Mouse (Mus musculus) large intestine, adult 2 months (tissue): Measurements from ENCODE around the gene Ghrhr. TPM values are rescaled to one million over a fixed set of nuclear protein-coding genes. Genes with fewer than 3 reads are reported as not detected.

Experiments used
- DNase-seq: peaks from one replicate; pipeline ENCODE4 v3.0.0-alpha.2; 2012; ENCODE audit warnings: low read depth, low spot score
- WGBS: fragments of 180-500 bp; shearing (Covaris S2); methylation state at CpG from one replicate; pipeline ENCODE4 v1.1.7; 2018; 5-methylcytosine and 5-hydroxymethylcytosine counted together
- polyA plus RNA-seq: library from polyadenylated mRNA; depleted of rRNA; stranded (reverse); fragments of >200 nt; gene quantifications from 2 replicates; pipeline ENCODE4 v1.2.3, GENCODE M21; 2012; rRNA removed

Ghrhr gene
- polyA plus RNA-seq, 1 experiment: 0.19 TPM

GRCm38 (mm10) chr6:55420869-55421361 is 44.8 kb downstream of the Ghrhr start:
- WGBS: 70% methylated on average over 1 of the region's 1 CpGs
- DNase-seq: no peak

DNA sequence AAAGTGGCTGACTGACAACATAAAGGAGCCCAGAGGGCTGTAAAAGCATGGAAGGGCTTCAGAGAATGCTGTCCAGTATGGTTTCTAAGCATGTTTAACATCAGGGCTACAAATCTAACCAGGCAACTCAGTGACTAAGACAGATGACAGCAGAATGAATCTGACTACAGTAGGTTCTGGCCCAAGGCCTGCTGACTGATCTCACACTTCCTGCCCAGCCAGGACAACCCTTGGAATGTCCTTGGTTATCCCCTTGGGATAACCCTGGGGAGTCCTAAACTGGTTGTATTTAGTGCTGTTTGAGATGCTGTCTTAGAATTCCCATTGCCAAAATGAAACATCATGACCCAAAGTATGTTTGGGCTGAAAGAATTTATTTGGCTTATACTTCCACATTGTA is 56.0 kb downstream of the Ghrhr start:
- DNase-seq: no peak

DNA sequence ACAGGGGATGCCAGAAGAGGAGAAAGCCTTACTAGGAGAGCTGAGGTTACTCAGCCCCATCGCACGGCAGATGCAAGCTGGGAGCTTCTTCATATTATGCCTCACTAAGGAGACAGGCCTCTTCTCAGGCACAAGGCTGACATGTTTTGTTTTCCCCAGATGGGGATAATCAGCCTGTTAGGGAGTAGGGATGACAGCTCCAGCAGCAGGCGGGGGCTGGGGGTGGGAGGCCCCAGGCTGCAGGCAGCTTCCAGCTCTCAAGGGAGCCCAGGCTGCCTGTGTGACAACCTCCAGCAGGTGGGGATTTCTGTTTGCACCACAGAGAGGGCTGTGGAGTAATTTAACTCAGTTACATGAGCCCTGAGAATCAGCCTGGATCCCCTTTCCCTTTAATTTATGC is 58.3 kb downstream of the Ghrhr start:
- DNase-seq: no peak
- 55% methylated on average over 3 of the region's 3 CpGs for WGBS

GRCm38 (mm10) chr6:55435266-55436159 is 59.4 kb downstream of the Ghrhr start:
- no peak for DNase-seq
- WGBS: 63% methylated on average over 8 of the region's 8 CpGs

DNA sequence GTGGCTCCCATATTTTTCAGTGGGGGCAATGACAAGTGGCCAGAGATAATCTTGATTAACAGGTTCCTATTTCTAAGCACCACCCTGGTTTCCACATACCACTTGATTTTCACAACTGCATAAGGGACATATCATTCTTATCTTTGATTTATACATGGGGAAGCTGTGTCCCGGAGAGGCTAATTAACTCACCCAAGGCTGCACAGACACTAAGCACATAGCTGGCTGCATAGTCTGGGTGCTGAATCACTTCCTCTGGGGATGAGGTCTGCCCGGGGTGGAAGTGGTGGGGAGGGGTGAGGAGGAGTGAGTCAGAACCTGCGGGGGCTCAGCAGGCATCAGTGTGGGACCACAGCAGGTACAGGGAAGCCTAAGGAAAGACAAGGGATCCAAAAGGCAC is 61.8 kb downstream of the Ghrhr start:
- no peak for DNase-seq
- 29% methylated on average over 3 of the region's 3 CpGs for WGBS

Other genes starting within 250 kb of the Ghrhr start
- 0.48 and 0.81 TPM in 2 replicates for gene Crhr2, start 243.3 kb upstream of the Ghrhr start, polyA plus RNA-seq
- 0.14 and 0.34 TPM in 2 replicates for gene Inmt, start 201.3 kb upstream of the Ghrhr start, polyA plus RNA-seq
- 1.7 and 2.7 TPM in 2 replicates for gene Mindy4, start 172.9 kb upstream of the Ghrhr start, polyA plus RNA-seq
- gene Aqp1, start 39.9 kb upstream of the Ghrhr start, polyA plus RNA-seq: 168 and 286 TPM in 2 replicates
- gene Adcyap1r1, start 75.7 kb downstream of the Ghrhr start, polyA plus RNA-seq: 2.2 and 2.7 TPM in 2 replicates